Mouse (Mus musculus) lung, adult 2 months (tissue): Measurements from ENCODE around the gene Prss46.

ENCODE experiments used
- CTCF ChIP-seq: fragments of 200-500 bp; IDR thresholded peaks from 2 replicates; pipeline ENCODE4 v1.5.1; 2011; ENCODE audit warnings: mild to moderate bottlenecking, low read length, control low read depth; ENCODE audit not compliant: insufficient read depth
- POLR2A ChIP-seq: fragments of 200-500 bp; IDR thresholded peaks from 2 replicates; pipeline ENCODE4 v1.6.1; 2011; ENCODE audit warnings: low read depth, mild to moderate bottlenecking, control low read depth, low read length, borderline replicate concordance; ENCODE audit errors: extremely low read depth

GRCm38 (mm10) chr9:110825426-110825825 lies 18.9 kb upstream of the Prss46 start:
- TF ChIP-seq CTCF (no peak), POLR2A (no peak)
